Mouse (Mus musculus): ENCODE results near the gene Tnni3k. TPM values are rescaled to one million over a fixed set of nuclear protein-coding genes. Genes with fewer than 3 reads are reported as not detected.

The Tnni3k gene
- total RNA-seq, 2 experiments from 2014 or later, result not detected

GRCm38 (mm10) chr3:154778836-154779595 is 276.2 kb downstream of the Tnni3k start:
- no peak for ATAC-seq (ENCODE audit: poor library complexity, severe bottlenecking)

- no peak for ATAC-seq (ENCODE audit: poor library complexity, severe bottlenecking)
Measured at GRCm38 (mm10) chr3:154771651-154772050, 283.6 kb downstream of the Tnni3k start.

DNA sequence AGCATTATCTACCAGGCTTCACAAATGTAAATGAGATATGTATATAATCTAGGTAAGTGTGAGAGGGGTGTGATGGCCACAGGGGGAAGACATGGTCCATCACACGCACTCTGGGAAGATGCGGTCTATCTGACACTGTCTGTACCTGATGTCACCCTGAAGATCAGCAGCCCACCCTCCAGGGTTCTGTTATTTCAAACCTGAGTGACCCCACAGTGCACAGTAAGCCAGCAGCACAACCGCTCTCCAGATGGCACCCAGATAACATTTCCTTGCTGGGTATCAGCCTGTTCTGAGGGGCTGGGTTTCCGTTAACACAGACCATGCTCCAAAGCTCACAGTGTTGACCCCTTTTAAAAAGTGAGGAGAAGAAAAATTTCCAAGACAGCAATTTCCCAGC is 288.9 kb downstream of the Tnni3k start:
- no peak for ATAC-seq (ENCODE audit: poor library complexity, severe bottlenecking)

- ATAC-seq (ENCODE audit: poor library complexity, severe bottlenecking), result no peak
Measured at GRCm38 (mm10) chr3:154764115-154764514, 291.1 kb downstream of the Tnni3k start.

DNA sequence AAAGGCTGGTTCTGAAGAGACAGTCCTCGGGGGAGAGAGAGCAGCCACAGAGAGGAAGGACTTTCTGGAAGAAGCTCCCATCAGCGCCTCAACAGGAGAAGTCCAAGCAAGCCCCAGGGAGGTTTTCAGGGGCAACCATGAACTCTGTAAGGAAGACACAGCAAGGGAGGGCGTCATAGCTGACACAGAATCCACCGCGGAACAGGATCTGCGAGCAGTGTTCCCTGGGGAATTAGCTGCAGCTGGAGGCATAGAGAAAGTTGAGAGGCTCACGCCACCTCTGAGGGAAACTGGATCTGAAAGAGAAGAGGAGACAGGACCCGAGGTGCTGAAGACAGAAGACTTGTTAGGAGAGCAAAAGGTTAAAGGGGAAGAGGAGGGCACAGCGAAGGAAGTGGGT is 291.8 kb downstream of the Tnni3k start:
- ATAC-seq (ENCODE audit: poor library complexity, severe bottlenecking), result no peak

DNA sequence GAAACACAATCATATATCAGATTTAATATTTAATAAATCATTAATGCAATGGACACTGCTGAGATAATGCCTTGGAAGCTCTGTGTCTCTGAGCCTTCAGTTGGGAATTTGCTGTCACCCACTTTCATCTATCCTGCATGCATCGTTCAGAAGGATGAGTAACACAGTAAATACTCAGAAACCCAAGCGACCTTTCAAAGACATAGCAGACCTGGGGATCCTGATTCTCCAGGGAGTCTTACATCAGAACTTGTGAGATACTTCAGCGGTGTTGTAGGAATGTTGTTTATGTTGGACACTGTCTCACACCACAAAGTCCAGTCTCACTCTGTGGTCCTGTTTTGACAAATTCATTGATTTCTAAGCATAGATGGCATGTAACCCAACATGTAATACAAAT is 294.1 kb downstream of the Tnni3k start:
- no peak for ATAC-seq (ENCODE audit: poor library complexity, severe bottlenecking)

DNA sequence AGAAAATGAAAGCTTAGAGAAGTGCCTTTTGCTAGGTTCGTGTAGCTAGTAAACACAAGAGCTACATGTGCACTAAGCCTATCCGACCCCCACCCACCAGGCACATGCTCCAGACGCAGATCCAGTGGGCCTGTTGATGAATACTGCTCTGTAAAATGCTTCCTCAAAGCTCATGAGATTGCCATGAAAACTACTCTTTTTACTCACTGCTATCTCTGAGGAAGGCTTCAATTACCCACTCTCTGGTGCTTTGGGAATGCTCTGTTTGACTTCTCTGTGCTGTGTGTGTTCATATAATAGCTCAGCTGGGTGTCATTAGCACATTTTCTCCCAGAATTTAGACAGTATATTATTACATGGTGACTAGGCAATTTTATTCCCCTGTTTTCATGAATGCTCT is 297.1 kb downstream of the Tnni3k start:
- no peak for ATAC-seq (ENCODE audit: poor library complexity, severe bottlenecking)

- ATAC-seq (ENCODE audit: poor library complexity, severe bottlenecking), result no peak
Measured at GRCm38 (mm10) chr3:154755225-154755624, 300.0 kb downstream of the Tnni3k start.

DNA sequence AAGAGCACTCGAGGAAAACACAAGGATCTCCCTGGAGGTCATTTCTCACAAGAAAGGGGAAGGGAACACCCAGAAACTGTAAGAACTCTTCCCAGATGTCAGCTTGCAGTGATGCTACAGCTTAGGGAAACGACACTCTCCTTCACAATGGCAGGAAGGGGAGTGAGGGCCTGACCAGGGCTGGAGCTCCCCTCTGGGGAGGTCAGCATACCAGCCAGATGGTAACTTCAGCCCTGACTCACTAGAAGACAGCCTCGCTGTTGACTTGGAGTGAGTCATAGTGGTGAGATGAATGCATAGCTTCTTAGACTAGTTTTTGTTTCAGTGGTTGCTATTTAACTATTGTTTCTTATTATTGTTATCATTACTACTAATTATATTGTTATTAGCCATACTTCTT is 300.7 kb downstream of the Tnni3k start:
- ATAC-seq (ENCODE audit: poor library complexity, severe bottlenecking), result no peak

DNA sequence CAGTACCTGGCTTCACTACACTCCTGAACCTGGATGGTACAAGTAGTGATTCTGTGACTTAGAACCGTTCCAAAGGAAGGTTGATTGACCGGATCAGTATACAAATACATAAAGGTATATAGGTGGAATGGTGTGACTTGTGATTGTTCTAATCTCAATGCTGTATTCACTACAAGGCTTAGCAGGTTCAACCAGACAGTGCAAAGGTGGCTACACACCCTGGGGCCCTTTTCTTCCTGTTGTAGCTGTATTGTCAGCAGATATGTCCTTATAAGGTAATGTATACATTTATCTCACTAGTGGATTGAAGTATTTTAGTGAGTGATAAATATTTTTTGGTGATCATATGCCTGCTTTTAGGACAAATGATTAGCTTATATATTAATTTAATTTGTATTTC is 310.9 kb downstream of the Tnni3k start:
- no peak for ATAC-seq (ENCODE audit: poor library complexity, severe bottlenecking)

DNA sequence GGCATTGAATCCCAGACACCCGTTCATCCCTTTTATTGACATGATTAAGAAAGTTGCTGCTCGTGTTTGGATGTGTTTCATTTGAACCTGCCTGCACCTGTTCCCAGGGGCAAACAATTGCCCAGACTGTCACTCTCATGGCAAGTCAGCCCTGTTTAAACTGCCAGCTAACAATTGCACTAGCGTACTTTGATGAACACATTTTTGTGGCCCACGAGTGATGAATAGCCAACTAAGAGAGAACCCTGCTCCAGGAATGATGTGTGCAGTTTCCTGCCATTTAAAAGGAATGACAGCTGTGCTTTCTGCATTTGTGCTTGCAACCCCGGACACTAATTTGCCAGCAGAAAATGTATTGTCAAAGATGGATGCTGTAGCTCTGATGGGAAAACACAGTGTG is 312.3 kb downstream of the Tnni3k start:
- ATAC-seq (ENCODE audit: poor library complexity, severe bottlenecking), result no peak

- peak; percentile 63 for ATAC-seq (ENCODE audit: poor library complexity, severe bottlenecking)
Measured at GRCm38 (mm10) chr3:154741496-154741895, 313.7 kb downstream of the Tnni3k start.

Other genes starting within 250 kb of the Tnni3k start
- gene Fpgt, start 38.0 kb upstream of the Tnni3k start, total RNA-seq (2015), result 8.1 and 8.9 TPM in 2 replicates
- 5.8 and 6.2 TPM in 2 replicates for gene Fpgt, start 38.0 kb upstream of the Tnni3k start, total RNA-seq (2017)
- 0.07 TPM in 1 of 2 replicates, not detected in the other for gene Lrriq3, start 38.0 kb upstream of the Tnni3k start, total RNA-seq (2015)
- 0.04 TPM in 1 of 2 replicates, not detected in the other for gene Lrriq3, start 38.0 kb upstream of the Tnni3k start, total RNA-seq (2017)

Measured in megakaryocyte, adult 5-6 weeks (primary cell).